Mouse (Mus musculus) retina, adult 2 months (tissue): ENCODE data around the gene Mtif3.

Experiments used
- DNase-seq: peaks from one replicate; pipeline ENCODE4 v3.0.0-alpha.2; 2012; ENCODE audit warnings: low read depth, low spot score

Gene Mtif3

DNA sequence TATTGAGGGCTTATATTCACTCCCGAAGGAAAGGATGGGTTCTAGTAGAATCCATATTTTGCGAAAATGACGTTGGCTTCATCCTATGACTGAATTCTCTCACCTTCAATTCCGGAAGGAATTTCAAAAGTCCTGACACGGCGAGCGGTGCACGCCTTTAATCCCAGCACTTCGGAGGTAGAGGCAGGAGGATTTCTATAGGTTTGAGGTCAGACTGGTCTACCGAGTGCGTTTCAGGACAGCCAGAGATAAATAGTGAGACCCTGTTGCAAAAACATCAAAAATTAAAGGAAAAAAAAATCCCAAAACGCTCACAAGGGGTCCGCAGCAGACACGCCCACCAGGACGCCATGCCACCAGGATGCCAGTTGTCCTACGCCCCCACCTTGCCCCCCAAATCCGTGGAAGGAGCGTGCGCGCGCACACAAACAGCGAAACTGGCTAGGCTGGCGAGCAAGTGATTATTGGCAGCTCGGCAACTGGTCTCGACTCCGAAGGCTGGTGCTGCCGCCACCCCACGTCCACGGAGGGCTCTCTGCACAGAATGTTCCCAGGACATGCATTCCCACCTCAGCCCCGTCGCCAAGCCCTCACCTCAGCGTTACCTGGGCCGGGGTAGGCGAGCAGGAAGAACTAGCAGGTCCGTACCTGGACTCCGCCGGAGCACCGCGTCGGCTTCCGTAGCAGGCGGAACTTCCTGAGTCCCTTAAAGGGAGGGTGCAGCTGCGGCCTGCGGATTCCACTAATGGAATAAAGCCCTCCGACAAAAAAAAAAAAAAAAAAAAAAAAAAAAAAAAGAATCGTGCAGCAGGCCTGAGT, at the start of gene Mtif3:
Gene Mtif3, minus strand, starts transcription at position 683 of the 819 bp plus-strand sequence.
- peak; percentile 80 for DNase-seq

DNA sequence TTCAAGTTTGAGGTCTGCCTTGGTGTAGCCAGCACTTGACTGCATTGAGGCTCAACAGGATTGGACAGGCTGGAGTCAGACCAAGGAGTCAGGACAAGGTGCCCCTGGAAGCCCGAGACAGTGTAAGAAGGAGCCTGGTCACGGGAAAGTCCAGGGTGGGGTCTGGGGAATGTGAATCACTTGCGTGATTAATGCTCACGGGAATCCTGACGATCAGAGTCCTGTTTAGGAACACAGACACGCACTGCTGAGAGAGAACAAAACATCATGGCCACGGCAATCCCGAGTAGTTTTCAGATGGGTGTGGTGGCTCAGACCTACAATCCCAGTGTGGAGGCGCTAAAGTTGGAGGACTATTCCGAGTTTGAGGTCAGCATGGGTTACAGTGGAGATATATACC, 47.7 kb upstream of the Mtif3 start:
- DNase-seq: no peak

DNA sequence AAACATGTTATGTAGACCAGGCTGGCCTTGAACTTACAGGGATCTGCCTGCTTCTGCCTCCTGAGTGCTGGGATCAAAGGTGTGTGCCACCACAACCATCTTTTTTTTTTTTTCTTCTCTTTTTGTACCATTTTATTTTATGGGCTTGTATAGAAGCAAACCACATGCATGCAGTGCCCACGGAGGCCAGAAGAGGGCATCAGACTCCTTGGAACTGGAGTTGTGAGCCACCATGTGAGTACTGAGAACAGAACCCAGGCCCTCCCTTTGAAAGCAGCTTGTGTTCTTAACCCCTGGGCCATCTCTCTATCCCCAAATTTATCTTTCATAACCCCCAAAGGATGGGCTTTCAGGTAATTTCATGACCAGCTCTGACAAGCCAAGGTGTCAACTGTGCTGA, 39.7 kb upstream of the Mtif3 start:
- no peak for DNase-seq

- no peak for DNase-seq
Measured at GRCm38 (mm10) chr5:147001312-147001711, 37.7 kb upstream of the Mtif3 start.

GRCm38 (mm10) chr5:146998802-146999201, 35.2 kb upstream of the Mtif3 start:
- no peak for DNase-seq

GRCm38 (mm10) chr5:146996812-146997211, 33.2 kb upstream of the Mtif3 start:
- DNase-seq: no peak

- no peak for DNase-seq
Measured at GRCm38 (mm10) chr5:146994973-146995372, 31.4 kb upstream of the Mtif3 start.

- DNase-seq: no peak
Measured at GRCm38 (mm10) chr5:146993509-146993908, 29.9 kb upstream of the Mtif3 start.

DNA sequence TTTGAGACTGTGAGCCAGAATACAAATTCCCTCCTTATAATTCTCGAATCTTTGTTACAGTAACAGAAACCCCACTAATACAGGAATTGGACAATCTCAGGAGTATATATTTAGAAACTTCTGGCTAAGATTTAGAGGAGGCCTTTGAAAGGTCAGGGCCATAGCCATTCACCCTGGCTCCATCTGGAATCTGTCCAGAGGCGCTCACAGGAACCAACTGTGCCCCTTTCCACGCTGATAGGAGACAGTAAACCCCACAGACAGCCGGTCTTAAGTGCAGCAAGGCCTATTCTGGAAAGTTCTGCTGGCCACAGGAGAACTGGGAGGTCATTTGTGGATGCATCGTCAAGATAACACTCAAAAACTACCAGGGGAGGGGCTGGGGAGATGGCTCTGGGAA, 25.5 kb upstream of the Mtif3 start:
- DNase-seq: no peak

- DNase-seq: no peak
Measured at GRCm38 (mm10) chr5:146987588-146987987, 24.0 kb upstream of the Mtif3 start.

GRCm38 (mm10) chr5:146985725-146986433, 22.3 kb upstream of the Mtif3 start:
- DNase-seq: no peak

GRCm38 (mm10) chr5:146983216-146983615, 19.6 kb upstream of the Mtif3 start:
- DNase-seq: peak; percentile 55

DNA sequence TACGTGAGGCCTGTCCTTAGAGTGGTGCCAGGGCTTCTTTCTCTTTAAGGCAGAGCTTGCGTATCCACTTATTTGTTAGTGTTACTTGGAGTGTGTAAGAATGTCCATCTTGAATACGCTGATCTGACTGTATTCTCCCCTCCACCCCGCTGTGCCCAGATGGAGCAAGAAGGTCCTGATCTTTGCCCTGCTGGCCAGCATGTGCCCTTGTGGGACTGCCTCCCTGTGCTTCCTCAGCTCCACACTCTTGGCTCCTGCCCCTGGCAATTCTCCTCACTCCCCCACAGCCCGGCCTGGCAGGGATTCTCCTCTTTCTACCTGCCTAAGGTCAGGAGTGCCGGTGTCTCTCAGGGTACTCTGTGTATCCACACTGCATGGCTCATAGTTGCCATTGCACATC, 17.8 kb upstream of the Mtif3 start:
- no peak for DNase-seq

DNA sequence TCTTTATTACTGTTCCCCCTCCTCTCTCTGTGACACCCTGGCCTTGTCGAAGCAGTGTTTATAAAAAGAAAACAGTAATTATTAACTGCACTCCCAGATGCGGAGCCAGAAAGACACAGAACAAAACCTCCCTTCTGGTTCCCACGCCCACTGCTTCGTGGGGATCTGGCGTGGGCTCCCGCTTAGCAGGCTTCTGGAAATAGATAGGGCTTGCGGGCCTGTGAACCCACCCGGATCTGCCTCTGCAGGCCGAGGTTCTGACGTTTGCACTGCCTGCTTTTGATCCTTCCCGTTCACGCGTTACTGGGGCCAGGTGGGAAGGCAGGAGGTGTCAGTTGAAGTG, 11.2 kb upstream of the Mtif3 start:
- no peak for DNase-seq

- DNase-seq: no peak
Measured at GRCm38 (mm10) chr5:146973858-146974780, 10.5 kb upstream of the Mtif3 start.

DNA sequence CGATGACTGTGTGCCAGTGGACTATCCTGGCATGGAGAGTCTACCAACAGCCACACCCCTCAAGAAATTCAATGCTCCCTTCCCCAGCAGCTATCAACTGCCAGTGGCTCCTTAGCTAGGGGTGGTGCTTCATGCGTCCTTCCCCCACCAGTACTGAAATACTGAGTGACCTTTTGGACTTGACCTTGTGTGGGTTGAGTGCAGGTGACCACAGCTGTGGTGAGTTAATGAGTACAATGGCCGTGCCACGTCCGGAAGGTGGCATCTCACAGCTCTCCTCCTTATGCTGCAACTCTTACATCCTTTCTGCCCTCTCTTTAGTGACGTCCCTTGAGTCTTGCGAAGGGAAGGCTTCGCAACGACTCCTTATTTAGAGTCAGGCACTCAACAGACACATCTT, 9.8 kb upstream of the Mtif3 start:
- no peak for DNase-seq

DNA sequence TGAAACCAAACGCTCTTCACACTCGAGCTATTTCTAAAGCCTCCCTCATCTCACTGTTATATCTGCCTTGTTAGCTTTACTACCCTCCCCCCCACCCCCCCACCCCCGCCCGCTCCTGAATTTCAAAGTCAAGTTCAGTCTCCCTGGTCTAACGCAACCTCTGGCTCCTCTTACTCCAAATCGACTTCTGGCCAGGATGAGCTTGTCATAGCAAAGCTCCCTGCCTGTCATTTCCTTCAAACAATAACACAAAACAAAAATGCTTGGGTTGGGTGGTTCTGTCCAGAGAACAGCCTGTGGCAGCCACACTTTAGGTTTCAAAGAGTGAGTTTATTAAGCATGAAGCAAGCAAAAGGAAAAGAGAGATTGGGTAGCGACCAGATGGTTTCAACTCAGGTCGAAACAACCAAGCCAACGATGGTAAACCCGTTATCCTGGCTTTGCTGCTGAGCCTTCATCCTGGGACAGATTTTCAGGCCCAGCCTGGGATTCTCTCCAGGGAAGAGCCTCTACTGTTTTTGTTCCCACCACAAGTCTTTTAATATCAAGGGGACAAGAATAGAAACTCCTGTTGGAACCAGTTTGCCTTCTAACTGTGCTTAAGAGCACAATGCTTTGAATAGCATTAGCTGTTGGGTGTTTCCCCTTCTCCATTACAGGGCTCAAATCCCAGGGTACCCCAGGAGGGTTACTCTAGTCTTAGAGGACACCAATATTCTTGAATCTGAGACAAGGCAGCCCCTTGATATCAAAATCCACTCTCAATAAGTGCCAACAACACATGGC, 8.4 kb upstream of the Mtif3 start:
- DNase-seq: no peak

DNA sequence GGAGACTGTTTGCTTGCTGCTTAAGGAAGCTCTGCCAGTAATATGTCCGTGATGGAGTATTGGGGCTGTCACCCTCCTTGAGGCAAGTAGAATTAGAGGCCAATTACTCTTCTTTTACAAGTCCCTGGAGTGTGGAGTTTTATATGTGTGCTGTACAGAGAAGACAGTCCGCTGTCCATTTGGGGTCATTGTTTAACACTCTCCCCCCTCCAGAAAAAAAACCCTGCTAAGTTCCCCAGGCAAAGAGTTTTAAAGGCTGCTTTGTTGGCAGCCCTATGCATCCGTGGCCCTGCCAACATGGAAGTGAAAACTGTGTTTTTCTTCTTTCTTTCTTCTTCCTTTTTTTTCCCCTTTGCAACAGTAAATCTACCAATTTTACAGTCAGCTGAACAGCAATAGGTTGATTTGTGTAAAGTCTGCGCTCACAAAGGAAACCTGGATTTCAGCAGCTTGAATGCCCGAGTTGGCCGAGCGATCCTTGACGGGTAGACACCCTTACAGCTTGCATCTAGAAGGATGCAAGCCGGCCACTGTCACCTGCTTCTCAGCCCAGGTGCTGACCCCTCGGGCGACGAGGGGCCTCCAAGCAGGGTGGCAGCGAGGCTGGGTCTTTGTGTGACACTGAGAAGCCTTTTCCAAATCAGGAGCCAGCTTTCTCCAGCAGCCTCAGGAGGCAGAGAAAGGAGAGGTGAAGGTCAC, 5.2 kb upstream of the Mtif3 start:
- DNase-seq: no peak

DNA sequence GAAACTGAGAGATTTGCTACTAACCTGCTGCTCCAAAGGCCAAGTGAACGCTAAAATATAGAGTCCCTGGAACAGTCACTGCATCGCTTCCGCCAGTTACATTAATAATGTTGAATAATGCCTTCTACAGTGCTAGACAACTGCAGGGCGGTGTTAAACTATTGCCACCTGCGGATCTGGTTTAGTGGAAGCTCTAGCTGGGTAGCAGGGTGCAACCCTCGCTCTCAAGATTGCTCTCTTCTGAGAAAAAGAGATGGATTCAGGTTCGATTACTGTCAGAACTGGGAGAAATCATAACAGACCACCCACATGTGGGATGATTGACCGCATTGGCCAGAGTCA, 308 bp upstream of the Mtif3 start:
- no peak for DNase-seq

GRCm38 (mm10) chr5:146956678-146957077, 6.9 kb downstream of the Mtif3 start:
- DNase-seq: no peak

DNA sequence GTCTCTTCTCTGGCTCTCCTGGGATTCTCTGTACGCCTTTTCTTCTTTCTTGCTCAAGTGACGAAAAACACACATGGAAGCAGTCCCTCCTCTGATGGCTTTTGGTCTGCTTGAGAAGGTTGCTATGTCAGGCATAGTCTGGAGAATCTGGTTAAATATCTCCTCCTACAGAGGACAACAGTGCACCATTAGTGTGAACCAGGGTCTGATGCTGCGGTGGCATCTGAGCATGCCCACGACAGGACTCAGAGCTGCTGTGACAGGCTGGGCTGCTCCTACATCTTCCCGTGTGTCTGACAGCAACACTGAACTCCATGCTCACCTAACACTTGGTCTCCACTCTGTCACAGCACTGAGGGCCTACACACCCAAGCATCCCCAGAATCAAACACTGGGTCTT, 7.9 kb downstream of the Mtif3 start:
- no peak for DNase-seq
